Mouse (Mus musculus) heart, embryonic 11.5 days (tissue): ENCODE results near the gene Basp1. TPM values are rescaled to one million over a fixed set of nuclear protein-coding genes. Genes with fewer than 3 reads are reported as not detected.

Experiments used
- ATAC-seq: fragments of 200-750 bp; cut with Nextera tagmentation; replicated peaks from 2 replicates; pipeline ENCODE4 v1.8.0; 2017; ENCODE audit warnings: moderate library complexity; ENCODE audit not compliant: insufficient number of reproducible peaks, low FRiP score, low TSS enrichment
- H3K27ac ChIP-seq: fragments of 300-500 bp; sonication (generic); 2 replicates; pipeline ENCODE4 v1.5.1; 2014; ENCODE audit warnings: mild to moderate bottlenecking, low read depth, low read length
- H3K27me3 ChIP-seq: fragments of 300-500 bp; sonication (generic); 2 replicates; pipeline ENCODE4 v1.6.1; 2014; ENCODE audit warnings: mild to moderate bottlenecking, low read length, mixed read lengths; ENCODE audit not compliant: control insufficient read depth, insufficient read depth
- H3K36me3 ChIP-seq: fragments of 300-500 bp; sonication (generic); 2 replicates; pipeline ENCODE4 v1.6.1; 2014; ENCODE audit warnings: mild to moderate bottlenecking, low read length, moderate library complexity, mixed read lengths; ENCODE audit not compliant: control insufficient read depth, insufficient read depth
- H3K4me1 ChIP-seq: fragments of 300-500 bp; sonication (generic); 2 replicates; pipeline ENCODE4 v1.6.1; 2014; ENCODE audit warnings: low read length; ENCODE audit not compliant: control insufficient read depth, insufficient read depth
- H3K4me2 ChIP-seq: fragments of 300-500 bp; sonication (generic); 2 replicates; pipeline ENCODE4 v1.6.1; 2014; ENCODE audit warnings: mild to moderate bottlenecking, moderate library complexity
- H3K4me3 ChIP-seq: fragments of 300-500 bp; sonication (generic); 2 replicates; pipeline ENCODE4 v1.5.1; 2014; ENCODE audit warnings: low read depth, low read length
- H3K9ac ChIP-seq: fragments of 300-500 bp; sonication (generic); 2 replicates; pipeline ENCODE4 v1.6.1; 2014; ENCODE audit warnings: mild to moderate bottlenecking, low read depth, low read length, moderate library complexity
- H3K9me3 ChIP-seq: fragments of 300-500 bp; sonication (generic); replicated peaks from 2 replicates; pipeline ENCODE4 v1.6.1; 2016; ENCODE audit warnings: low read length; ENCODE audit not compliant: control insufficient read depth
- WGBS: fragments of 180-500 bp; shearing (Covaris S2); extraction: QIAGEN DNeasy Blood & Tissue Kit; methylation state at CpG from one replicate; pipeline ENCODE4 v1.1.7; 2014; ENCODE audit not compliant: insufficient replicate concordance; 5-methylcytosine and 5-hydroxymethylcytosine counted together
- polyA plus RNA-seq: library from polyadenylated mRNA; unstranded; fragments of >200 nt; fragmentation: Nextera tagmentation; extraction: Ambion mirVana; gene quantifications from 2 replicates; pipeline ENCODE4 v1.2.1, GENCODE M21; 2014

Gene Basp1
- polyA plus RNA-seq, 1 experiment from 2014 or later: 15.3 TPM

GRCm38 (mm10) chr15:25343263-25343662, 70.3 kb downstream of the Basp1 start:
- H3K36me3 ChIP-seq: no peaks in the 10 kb centered on the region
- no peak overlapping the region for H3K4me2 ChIP-seq
- no peaks in the 10 kb centered on the region for H3K27me3 ChIP-seq
- no peak overlapping the region for H3K27ac ChIP-seq
- H3K9ac ChIP-seq: no peak overlapping the region
- H3K9me3 ChIP-seq: no peaks in the 10 kb centered on the region
- no peaks in the 10 kb centered on the region for H3K4me1 ChIP-seq
- WGBS: 73% methylated on average over 6 of the region's 6 CpGs
- no peak overlapping the region for H3K4me3 ChIP-seq
- no peak for ATAC-seq

GRCm38 (mm10) chr15:25335277-25335676, 78.3 kb downstream of the Basp1 start:
- Histone ChIP-seq H3K4me1 (no peaks in the 10 kb centered on the region), H3K36me3 (no peaks in the 10 kb centered on the region), H3K9ac (no peak overlapping the region), H3K4me3 (no peak overlapping the region), H3K27ac (no peak overlapping the region), H3K27me3 (no peaks in the 10 kb centered on the region), H3K9me3 (no peaks in the 10 kb centered on the region), H3K4me2 (no peak overlapping the region)
- ATAC-seq: no peak
- WGBS: 86% methylated on average over 11 of the region's 11 CpGs

GRCm38 (mm10) chr15:25331877-25332445, 81.6 kb downstream of the Basp1 start:
- no peak for ATAC-seq
- Histone ChIP-seq H3K9ac (no peak overlapping the region), H3K4me2 (no peak overlapping the region), H3K27me3 (no peaks in the 10 kb centered on the region), H3K9me3 (no peaks in the 10 kb centered on the region), H3K27ac (no peak overlapping the region), H3K36me3 (no peaks in the 10 kb centered on the region), H3K4me3 (no peak overlapping the region), H3K4me1 (no peaks in the 10 kb centered on the region)
- 68% methylated on average over 16 of the region's 16 CpGs for WGBS

GRCm38 (mm10) chr15:25330946-25331345, 82.6 kb downstream of the Basp1 start:
- Histone ChIP-seq H3K27ac (no peak overlapping the region), H3K27me3 (no peaks in the 10 kb centered on the region), H3K36me3 (no peaks in the 10 kb centered on the region), H3K4me2 (no peak overlapping the region), H3K4me3 (no peak overlapping the region), H3K4me1 (no peaks in the 10 kb centered on the region), H3K9ac (no peak overlapping the region), H3K9me3 (no peaks in the 10 kb centered on the region)
- ATAC-seq: no peak
- WGBS: 67% methylated on average over 4 of the region's 4 CpGs

- WGBS: 62% methylated on average over 2 of the region's 2 CpGs
- H3K4me1 ChIP-seq: no peaks in the 10 kb centered on the region
- no peaks in the 10 kb centered on the region for H3K36me3 ChIP-seq
- no peak for ATAC-seq
- H3K9ac ChIP-seq: no peak overlapping the region
- no peak overlapping the region for H3K4me2 ChIP-seq
- H3K4me3 ChIP-seq: no peak overlapping the region
- H3K27ac ChIP-seq: no peak overlapping the region
- no peaks in the 10 kb centered on the region for H3K27me3 ChIP-seq
- no peaks in the 10 kb centered on the region for H3K9me3 ChIP-seq
These were observed 91.0 kb downstream of the Basp1 start for GRCm38 (mm10) chr15:25322601-25323000.

GRCm38 (mm10) chr15:25322111-25322510, 91.5 kb downstream of the Basp1 start:
- 87% methylated on average over 3 of the region's 3 CpGs for WGBS
- H3K4me3 ChIP-seq: no peak overlapping the region
- no peaks in the 10 kb centered on the region for H3K4me1 ChIP-seq
- ATAC-seq: no peak
- H3K27me3 ChIP-seq: no peaks in the 10 kb centered on the region
- no peak overlapping the region for H3K9ac ChIP-seq
- H3K9me3 ChIP-seq: no peaks in the 10 kb centered on the region
- no peak overlapping the region for H3K27ac ChIP-seq
- H3K36me3 ChIP-seq: no peaks in the 10 kb centered on the region
- H3K4me2 ChIP-seq: no peak overlapping the region

- WGBS: 82% methylated on average over 4 of the region's 4 CpGs
- no peak overlapping the region for H3K27ac ChIP-seq
- no peaks in the 10 kb centered on the region for H3K27me3 ChIP-seq
- no peak overlapping the region for H3K9ac ChIP-seq
- no peak for ATAC-seq
- no peak overlapping the region for H3K4me2 ChIP-seq
- H3K4me3 ChIP-seq: no peak overlapping the region
- no peaks in the 10 kb centered on the region for H3K9me3 ChIP-seq
- no peaks in the 10 kb centered on the region for H3K36me3 ChIP-seq
- no peaks in the 10 kb centered on the region for H3K4me1 ChIP-seq
These were observed 91.9 kb downstream of the Basp1 start for GRCm38 (mm10) chr15:25321636-25322035.

- no peak overlapping the region for H3K9ac ChIP-seq
These were observed 99.1 kb downstream of the Basp1 start for GRCm38 (mm10) chr15:25314471-25314870.

More at GRCm38 (mm10) chr15:25314471-25314870, 99.1 kb downstream of the Basp1 start:
- H3K4me1 ChIP-seq: no peaks in the 10 kb centered on the region
- no peak overlapping the region for H3K4me2 ChIP-seq
- no peak overlapping the region for H3K4me3 ChIP-seq
- H3K9me3 ChIP-seq: no peaks in the 10 kb centered on the region
- H3K36me3 ChIP-seq: no peaks in the 10 kb centered on the region
- ATAC-seq: no peak
- no peak overlapping the region for H3K27ac ChIP-seq
- no peaks in the 10 kb centered on the region for H3K27me3 ChIP-seq
- WGBS: 82% methylated on average over 3 of the region's 3 CpGs
